Mouse (Mus musculus): ENCODE measurements around the gene Ceacam19. TPM values are rescaled to one million over a fixed set of nuclear protein-coding genes. Genes with fewer than 3 reads are reported as not detected.
A peak's percentile ranks its signal among the peaks of the same experiment; 100 is the strongest.

The Ceacam19 gene
- polyA plus RNA-seq, 1 experiment from 2014 or later = 0.04 TPM

DNA sequence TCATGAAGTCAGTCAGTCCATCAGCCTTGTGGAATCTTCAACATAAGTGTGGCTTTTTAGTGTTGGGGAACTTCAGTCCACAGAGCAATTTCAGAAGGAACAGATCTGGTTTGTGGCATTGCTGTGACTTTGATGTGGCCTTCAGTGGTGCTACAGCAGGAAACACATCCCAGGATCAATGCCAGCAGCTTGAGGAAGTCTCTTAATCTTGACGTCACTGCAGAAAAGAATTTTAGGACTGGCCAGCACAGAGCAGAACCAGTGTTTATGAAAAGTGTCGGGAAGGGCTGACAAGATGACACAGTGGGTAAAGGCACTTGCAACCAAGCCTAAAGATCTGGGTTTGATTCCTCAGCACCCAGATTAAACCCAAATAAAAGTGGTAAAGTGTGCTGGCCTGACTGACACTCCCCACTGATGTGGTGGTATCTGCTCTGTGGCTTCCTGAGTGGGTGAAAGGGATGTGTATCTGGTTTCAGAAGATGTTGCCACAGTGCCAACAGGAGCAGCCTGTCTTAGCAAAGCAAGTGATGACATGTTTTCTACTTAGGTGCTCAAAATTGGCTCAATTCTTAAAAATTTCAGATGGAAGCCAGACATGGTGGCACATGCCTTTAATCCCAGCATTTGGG lies 39.2 kb upstream of the Ceacam19 start:
- Histone ChIP-seq H3K9me3 (replicated peaks; ENCODE audit: control insufficient read depth, low read length) (no peaks in the 10 kb centered on the region), H3K4me2 (ENCODE audit: low read depth, low read length) (no peak overlapping the region), H3K4me1 (ENCODE audit: control insufficient read depth, insufficient read depth, low read length) (peaks cover 10% of the 10 kb centered on the region), H3K9ac (ENCODE audit: low read length) (no peak overlapping the region), H3K4me3 (ENCODE audit: low read length) (no peak overlapping the region), H3K27me3 (ENCODE audit: control insufficient read depth, insufficient read depth, low read length) (no peaks in the 10 kb centered on the region), H3K27ac (ENCODE audit: low read length) (no peak overlapping the region), H3K36me3 (ENCODE audit: control insufficient read depth, insufficient read depth) (no peaks in the 10 kb centered on the region)
- WGBS = 19% methylated on average over 2 of the region's 2 CpGs
- no peak for ATAC-seq (replicated peaks; ENCODE audit: extremely low read depth, insufficient read depth, low FRiP score)

DNA sequence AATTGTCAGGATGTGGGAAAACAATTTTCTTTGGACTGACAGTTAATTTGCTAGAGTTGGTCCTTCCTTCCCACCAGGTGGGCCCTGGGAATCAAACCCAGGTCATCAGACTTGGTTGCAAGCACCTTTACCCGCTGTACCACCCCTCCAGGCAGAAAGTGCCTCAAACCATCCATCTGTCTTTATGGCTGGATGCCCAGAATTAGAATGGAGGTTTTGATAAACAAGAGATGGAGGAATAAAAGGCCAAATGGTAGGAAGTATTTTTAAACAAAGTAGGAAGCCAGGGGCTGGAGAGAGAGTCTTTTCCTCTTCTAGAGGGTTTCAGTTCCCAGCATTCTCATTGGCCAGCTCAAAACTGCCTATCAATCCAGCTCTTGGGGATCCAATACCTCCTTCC lies 37.6 kb upstream of the Ceacam19 start:
- H3K4me2 ChIP-seq (ENCODE audit: low read depth, low read length) = no peak overlapping the region
- H3K9me3 ChIP-seq (replicated peaks; ENCODE audit: control insufficient read depth, low read length) = no peaks in the 10 kb centered on the region
- peaks cover 9% of the 10 kb centered on the region; the same call in 1 of the 2 replicates for H3K4me1 ChIP-seq (ENCODE audit: control insufficient read depth, insufficient read depth, low read length)
- 46% methylated on average over 1 of the region's 1 CpGs for WGBS
- no peaks in the 10 kb centered on the region for H3K27me3 ChIP-seq (ENCODE audit: control insufficient read depth, insufficient read depth, low read length)
- no peak overlapping the region for H3K27ac ChIP-seq (ENCODE audit: low read length)
- no peak overlapping the region for H3K4me3 ChIP-seq (ENCODE audit: low read length)
- ATAC-seq (replicated peaks; ENCODE audit: extremely low read depth, insufficient read depth, low FRiP score) = no peak
- no peaks in the 10 kb centered on the region for H3K36me3 ChIP-seq (ENCODE audit: control insufficient read depth, insufficient read depth)
- no peak overlapping the region for H3K9ac ChIP-seq (ENCODE audit: low read length)

DNA sequence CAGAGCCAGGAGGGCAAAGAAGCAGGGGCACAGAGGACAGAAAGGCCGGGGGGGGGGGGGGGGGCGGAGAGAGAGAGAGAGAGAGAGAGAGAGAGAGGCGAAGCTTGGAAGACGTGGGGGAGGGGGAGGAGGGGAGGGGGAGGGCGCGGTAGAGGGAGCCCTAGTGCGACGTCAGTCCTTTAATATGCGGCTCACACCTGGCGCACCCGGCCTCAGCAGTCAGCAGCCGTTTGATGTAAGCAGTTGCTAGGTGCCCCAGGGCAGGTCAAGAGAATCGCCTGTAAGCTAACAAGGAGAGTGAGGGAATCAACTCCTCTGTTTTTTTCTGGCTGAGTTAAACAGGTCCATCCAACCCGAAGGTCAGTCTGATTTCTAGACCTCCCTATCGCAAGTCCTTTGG lies 36.0 kb upstream of the Ceacam19 start:
- Histone ChIP-seq H3K4me3 (ENCODE audit: low read length) (no peak overlapping the region), H3K27me3 (ENCODE audit: control insufficient read depth, insufficient read depth, low read length) (no peaks in the 10 kb centered on the region), H3K36me3 (ENCODE audit: control insufficient read depth, insufficient read depth) (no peaks in the 10 kb centered on the region), H3K4me2 (ENCODE audit: low read depth, low read length) (peak overlapping the region; percentile 33), H3K9me3 (replicated peaks; ENCODE audit: control insufficient read depth, low read length) (no peaks in the 10 kb centered on the region), H3K9ac (ENCODE audit: low read length) (no peak overlapping the region), H3K4me1 (ENCODE audit: control insufficient read depth, insufficient read depth, low read length) (peaks cover 15% of the 10 kb centered on the region), H3K27ac (ENCODE audit: low read length) (no peak overlapping the region)
- no peak for ATAC-seq (replicated peaks; ENCODE audit: extremely low read depth, insufficient read depth, low FRiP score)
- WGBS = 13% methylated on average over 11 of the region's 15 CpGs

DNA sequence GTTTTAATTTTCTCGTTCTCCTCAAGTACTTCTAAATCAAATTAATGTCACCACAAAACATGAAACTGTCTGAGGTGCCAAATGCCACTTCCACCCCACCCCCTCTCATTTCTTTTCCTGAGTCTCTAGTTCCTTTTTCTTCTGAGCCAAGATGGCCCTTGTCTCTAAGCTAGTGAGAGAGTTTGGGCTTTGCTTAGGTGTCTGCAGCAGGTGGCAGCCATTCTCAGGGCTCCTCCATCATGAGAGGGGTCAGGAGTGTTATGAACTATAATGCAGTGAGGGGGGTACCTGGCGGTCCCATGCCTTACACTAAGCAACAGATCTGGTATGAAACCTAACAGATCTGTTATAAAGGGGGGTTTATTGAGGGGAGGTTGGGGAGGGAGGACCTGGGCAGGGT lies 35.6 kb upstream of the Ceacam19 start:
- no peak overlapping the region for H3K4me3 ChIP-seq (ENCODE audit: low read length)
- H3K4me1 ChIP-seq (ENCODE audit: control insufficient read depth, insufficient read depth, low read length) = peaks cover 15% of the 10 kb centered on the region
- no peak overlapping the region; the same call in 1 of the 2 replicates for H3K4me2 ChIP-seq (ENCODE audit: low read depth, low read length)
- no peak overlapping the region for H3K27ac ChIP-seq (ENCODE audit: low read length)
- H3K27me3 ChIP-seq (ENCODE audit: control insufficient read depth, insufficient read depth, low read length) = no peaks in the 10 kb centered on the region
- no peak overlapping the region for H3K9ac ChIP-seq (ENCODE audit: low read length)
- 0 out of 2 replicates have a peak, but pooled peaks cover 3% of the 10 kb centered on the region for H3K36me3 ChIP-seq (ENCODE audit: control insufficient read depth, insufficient read depth)
- ATAC-seq (replicated peaks; ENCODE audit: extremely low read depth, insufficient read depth, low FRiP score) = no peak
- 37% methylated on average over 2 of the region's 2 CpGs for WGBS
- H3K9me3 ChIP-seq (replicated peaks; ENCODE audit: control insufficient read depth, low read length) = no peaks in the 10 kb centered on the region

DNA sequence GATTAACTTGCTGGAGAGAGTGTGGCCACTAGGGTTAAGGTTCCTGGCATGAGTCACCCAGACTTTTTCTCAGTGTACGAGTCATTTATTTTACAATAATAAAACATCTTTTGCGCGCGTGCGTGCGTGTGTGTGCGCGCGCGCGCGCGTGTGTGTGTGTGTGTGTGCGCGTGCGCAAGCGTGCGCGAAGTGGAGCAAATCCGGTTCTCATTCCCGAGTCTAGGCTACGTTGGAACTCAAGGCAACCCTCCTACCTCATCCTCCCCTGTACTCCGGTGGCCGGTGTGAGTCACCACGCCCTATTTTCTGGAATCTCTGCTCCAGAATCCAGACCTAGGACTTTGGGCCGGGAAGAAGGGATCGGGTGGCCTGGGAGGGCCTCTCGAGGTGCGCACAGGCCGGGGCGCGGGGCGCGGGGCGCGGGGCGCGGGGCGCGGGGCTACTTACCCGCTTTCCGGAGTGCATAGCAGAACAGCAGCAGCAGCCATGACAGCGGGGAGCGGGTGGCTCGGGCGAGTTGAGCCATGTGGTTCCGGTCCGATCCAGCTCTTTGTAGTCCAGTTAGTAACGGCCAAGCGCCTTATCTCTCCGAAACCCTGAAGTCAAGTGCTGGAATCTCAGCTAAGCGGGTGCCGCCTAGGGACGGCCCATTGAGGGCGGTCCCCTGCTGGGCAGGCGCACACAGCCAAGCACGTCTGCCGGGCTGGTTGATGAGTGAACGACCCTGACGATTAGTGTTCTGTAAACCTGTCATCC lies 32.9 kb upstream of the Ceacam19 start, which contains the start of gene Pvr:
Pvr (minus strand) TSS at position 655 of the 756 bp plus-strand sequence.
- no peaks in the 10 kb centered on the region for H3K9me3 ChIP-seq (replicated peaks; ENCODE audit: control insufficient read depth, low read length)
- peak within 1 kb of the TSS; percentile 85 for H3K4me2 ChIP-seq (ENCODE audit: low read depth, low read length)
- peak; percentile 94 for ATAC-seq (replicated peaks; ENCODE audit: extremely low read depth, insufficient read depth, low FRiP score)
- WGBS = under 1% methylated on average over 60 of the region's 60 CpGs
- peak within 1 kb of the TSS; percentile 90 for H3K27ac ChIP-seq (ENCODE audit: low read length)
- no peaks in the 10 kb centered on the region for H3K27me3 ChIP-seq (ENCODE audit: control insufficient read depth, insufficient read depth, low read length)
- H3K4me3 ChIP-seq (ENCODE audit: low read length) = peak within 1 kb of the TSS; percentile 92
- H3K9ac ChIP-seq (ENCODE audit: low read length) = peak within 1 kb of the TSS; percentile 84
- H3K4me1 ChIP-seq (ENCODE audit: control insufficient read depth, insufficient read depth, low read length) = peaks cover 12% of the 10 kb centered on the region
- H3K36me3 ChIP-seq (ENCODE audit: control insufficient read depth, insufficient read depth) = peaks cover 20% of the 10 kb centered on the region

DNA sequence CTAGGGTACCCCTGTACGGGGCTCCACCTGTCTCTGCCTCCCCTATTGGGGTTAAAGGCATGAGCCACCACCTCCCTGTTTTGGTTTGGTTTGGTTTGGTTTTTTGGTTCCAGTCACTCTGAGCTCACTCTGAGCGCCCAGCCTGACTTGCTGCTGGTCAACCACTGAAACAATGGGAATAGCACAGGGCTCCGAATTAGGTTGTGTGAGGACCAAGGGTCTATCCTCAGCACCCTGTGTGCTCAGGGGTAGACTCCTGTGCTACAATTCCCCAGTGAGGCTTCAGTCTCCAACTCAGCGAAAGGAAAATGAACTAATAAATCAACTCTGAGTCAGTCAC lies 32.4 kb upstream of the Ceacam19 start:
- peak overlapping the region; percentile 84 for H3K9ac ChIP-seq (ENCODE audit: low read length)
- ATAC-seq (replicated peaks; ENCODE audit: extremely low read depth, insufficient read depth, low FRiP score) = no peak
- peaks cover 23% of the 10 kb centered on the region for H3K36me3 ChIP-seq (ENCODE audit: control insufficient read depth, insufficient read depth)
- peak overlapping the region; percentile 85 for H3K4me2 ChIP-seq (ENCODE audit: low read depth, low read length)
- H3K4me3 ChIP-seq (ENCODE audit: low read length) = peak overlapping the region; percentile 92
- peaks cover 12% of the 10 kb centered on the region for H3K4me1 ChIP-seq (ENCODE audit: control insufficient read depth, insufficient read depth, low read length)
- 27% methylated on average over 4 of the region's 4 CpGs for WGBS
- H3K27ac ChIP-seq (ENCODE audit: low read length) = peak overlapping the region; percentile 90; the same call in 1 of the 2 replicates
- no peaks in the 10 kb centered on the region for H3K9me3 ChIP-seq (replicated peaks; ENCODE audit: control insufficient read depth, low read length)
- no peaks in the 10 kb centered on the region for H3K27me3 ChIP-seq (ENCODE audit: control insufficient read depth, insufficient read depth, low read length)

DNA sequence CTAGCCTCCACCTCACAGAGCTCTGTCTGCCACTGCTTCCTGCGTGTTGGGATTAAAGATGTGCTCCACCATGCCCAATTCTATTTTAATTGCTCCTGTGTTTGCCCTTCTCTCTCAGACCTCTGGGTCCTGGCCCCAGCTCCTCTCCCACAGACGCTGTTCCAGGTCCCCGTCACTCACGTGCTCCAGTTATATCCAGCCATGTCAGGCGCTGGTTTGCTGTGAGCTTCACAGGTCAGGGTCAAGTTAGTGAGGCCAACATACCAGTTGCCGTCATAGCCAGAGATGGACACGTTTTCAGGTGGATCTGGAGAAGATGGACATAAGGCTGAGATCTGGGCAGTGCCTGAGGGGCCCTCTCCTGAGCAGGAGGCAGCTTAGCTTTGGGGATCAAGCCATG lies 26.8 kb upstream of the Ceacam19 start:
- Histone ChIP-seq H3K9ac (ENCODE audit: low read length) (no peak overlapping the region), H3K27ac (ENCODE audit: low read length) (no peak overlapping the region), H3K4me3 (ENCODE audit: low read length) (no peak overlapping the region), H3K9me3 (replicated peaks; ENCODE audit: control insufficient read depth, low read length) (no peaks in the 10 kb centered on the region), H3K36me3 (ENCODE audit: control insufficient read depth, insufficient read depth) (peaks cover 41% of the 10 kb centered on the region), H3K4me2 (ENCODE audit: low read depth, low read length) (no peak overlapping the region), H3K27me3 (ENCODE audit: control insufficient read depth, insufficient read depth, low read length) (no peaks in the 10 kb centered on the region), H3K4me1 (ENCODE audit: control insufficient read depth, insufficient read depth, low read length) (no peaks in the 10 kb centered on the region)
- 93% methylated on average over 7 of the region's 7 CpGs for WGBS
- ATAC-seq (replicated peaks; ENCODE audit: extremely low read depth, insufficient read depth, low FRiP score) = no peak

DNA sequence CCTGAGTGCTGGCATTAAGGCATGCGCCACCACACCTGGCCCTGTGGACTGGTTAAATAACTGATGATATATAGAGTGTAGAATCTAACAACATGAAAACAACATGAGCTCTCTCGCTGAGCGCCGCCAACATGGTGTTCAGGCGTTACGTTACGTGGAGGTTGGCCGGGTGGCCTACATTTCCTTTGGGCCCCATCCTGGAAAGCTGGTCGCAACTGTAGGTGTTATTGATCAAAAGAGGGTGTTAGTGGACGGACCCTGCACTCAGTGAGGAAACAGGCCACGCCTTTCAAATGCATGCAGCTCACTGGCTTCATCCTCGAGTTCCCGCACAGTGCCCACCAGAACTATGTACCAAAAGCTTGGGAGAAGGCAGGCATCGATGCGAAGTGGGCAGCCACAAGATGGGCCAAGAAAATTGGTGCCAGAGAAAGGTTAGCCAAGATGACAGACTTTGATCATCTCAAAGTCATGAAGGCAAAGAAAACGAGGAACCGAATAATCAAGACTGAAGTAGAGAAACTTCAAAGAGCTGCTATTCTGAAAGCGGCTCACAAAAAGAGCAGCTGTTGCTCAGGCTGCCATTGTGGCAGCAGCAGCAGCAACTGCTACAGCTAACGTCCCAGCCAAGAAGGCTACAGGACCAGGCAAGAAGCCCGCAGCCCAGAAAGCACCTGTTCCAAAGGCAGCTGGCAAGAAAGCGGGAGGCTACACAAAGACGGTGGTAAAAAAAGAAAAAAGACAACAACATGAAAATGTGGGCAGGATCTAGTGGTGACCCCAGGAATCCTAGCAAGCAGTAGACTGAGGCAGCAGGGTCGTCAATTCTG lies 24.1 kb upstream of the Ceacam19 start:
- no peak for ATAC-seq (replicated peaks; ENCODE audit: extremely low read depth, insufficient read depth, low FRiP score)

DNA sequence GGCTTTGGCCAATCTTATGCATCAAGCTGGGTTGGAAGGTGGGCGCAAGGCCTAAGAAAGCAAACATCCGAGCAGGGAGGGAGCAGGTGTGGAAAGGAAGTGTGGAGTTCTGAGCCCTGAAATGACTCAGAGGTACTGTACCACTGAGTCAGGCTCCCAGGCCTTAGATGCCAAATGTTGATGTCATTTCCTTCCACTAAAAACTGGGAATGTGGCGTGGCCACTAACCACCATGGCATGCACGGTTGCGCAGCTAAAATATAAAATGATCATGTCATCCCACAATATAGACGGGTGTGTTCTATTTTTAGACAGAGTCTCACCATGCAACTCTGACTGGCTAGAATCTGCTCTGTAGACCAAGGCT lies 23.5 kb upstream of the Ceacam19 start:
- Histone ChIP-seq H3K4me2 (ENCODE audit: low read depth, low read length) (no peak overlapping the region), H3K4me3 (ENCODE audit: low read length) (no peak overlapping the region), H3K4me1 (ENCODE audit: control insufficient read depth, insufficient read depth, low read length) (no peaks in the 10 kb centered on the region), H3K9me3 (replicated peaks; ENCODE audit: control insufficient read depth, low read length) (no peaks in the 10 kb centered on the region), H3K27ac (ENCODE audit: low read length) (no peak overlapping the region), H3K36me3 (ENCODE audit: control insufficient read depth, insufficient read depth) (peaks cover 50% of the 10 kb centered on the region), H3K9ac (ENCODE audit: low read length) (no peak overlapping the region), H3K27me3 (ENCODE audit: control insufficient read depth, insufficient read depth, low read length) (no peaks in the 10 kb centered on the region)
- WGBS = 70% methylated on average over 6 of the region's 6 CpGs
- ATAC-seq (replicated peaks; ENCODE audit: extremely low read depth, insufficient read depth, low FRiP score) = no peak

More for the DNA sequence above, 24.1 kb upstream of the Ceacam19 start:
- Histone ChIP-seq H3K4me1 (ENCODE audit: control insufficient read depth, insufficient read depth, low read length) (no peaks in the 10 kb centered on the region), H3K9me3 (replicated peaks; ENCODE audit: control insufficient read depth, low read length) (no peaks in the 10 kb centered on the region), H3K27me3 (ENCODE audit: control insufficient read depth, insufficient read depth, low read length) (no peaks in the 10 kb centered on the region), H3K4me2 (ENCODE audit: low read depth, low read length) (no peak overlapping the region), H3K4me3 (ENCODE audit: low read length) (no peak overlapping the region), H3K36me3 (ENCODE audit: control insufficient read depth, insufficient read depth) (peaks cover 50% of the 10 kb centered on the region), H3K9ac (ENCODE audit: low read length) (no peak overlapping the region), H3K27ac (ENCODE audit: low read length) (no peak overlapping the region)
- 87% methylated on average over 23 of the region's 23 CpGs for WGBS

Measured in heart, embryonic 16.5 days (tissue).